Mouse (Mus musculus): Measurements from ENCODE around the gene Slc43a2.
A peak's percentile ranks its signal among the peaks of the same experiment; 100 is the strongest.
"Not testable (repeated sequence)": the region's sequence is repeated elsewhere in the genome, so short reads cannot be mapped to it uniquely, and the experiment has no call there.

Slc43a2 gene

DNA sequence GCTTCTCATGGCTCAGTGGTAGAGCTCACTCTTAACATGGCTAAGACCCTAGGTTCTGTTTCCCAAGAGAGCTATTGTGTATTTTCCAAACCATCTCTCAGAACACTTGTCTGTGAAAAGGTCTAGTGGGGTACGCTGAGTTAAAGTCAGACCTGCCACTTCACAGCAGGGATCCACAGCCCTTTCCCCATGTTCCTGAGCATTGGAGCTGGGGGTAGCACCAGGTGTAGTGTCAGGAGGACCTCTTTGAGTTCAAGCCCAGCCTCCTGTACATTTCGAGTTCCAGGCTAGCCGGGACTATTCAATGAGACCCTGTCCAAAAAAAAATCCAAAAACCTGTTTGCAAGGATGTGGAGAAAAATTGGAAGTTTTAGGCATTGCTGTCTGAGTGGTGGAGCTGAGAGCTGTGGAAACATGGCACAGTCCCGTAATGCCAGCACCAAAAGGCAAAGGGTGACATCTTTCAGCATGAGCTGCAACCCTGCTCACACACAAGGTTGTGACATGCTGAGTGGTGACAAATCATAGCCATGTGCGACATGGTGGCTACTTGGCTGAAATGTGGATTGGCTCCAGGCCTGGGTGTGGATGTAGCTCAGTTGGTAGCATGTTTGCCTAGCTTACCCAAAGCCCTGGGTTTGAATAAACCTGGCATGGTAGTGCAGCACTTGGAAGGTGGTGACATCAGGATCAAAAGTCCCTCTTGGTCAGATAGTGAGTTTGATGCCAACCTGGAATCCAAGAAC lies 43.1 kb downstream of the Slc43a2 start:
- no peak for DNase-seq

DNA sequence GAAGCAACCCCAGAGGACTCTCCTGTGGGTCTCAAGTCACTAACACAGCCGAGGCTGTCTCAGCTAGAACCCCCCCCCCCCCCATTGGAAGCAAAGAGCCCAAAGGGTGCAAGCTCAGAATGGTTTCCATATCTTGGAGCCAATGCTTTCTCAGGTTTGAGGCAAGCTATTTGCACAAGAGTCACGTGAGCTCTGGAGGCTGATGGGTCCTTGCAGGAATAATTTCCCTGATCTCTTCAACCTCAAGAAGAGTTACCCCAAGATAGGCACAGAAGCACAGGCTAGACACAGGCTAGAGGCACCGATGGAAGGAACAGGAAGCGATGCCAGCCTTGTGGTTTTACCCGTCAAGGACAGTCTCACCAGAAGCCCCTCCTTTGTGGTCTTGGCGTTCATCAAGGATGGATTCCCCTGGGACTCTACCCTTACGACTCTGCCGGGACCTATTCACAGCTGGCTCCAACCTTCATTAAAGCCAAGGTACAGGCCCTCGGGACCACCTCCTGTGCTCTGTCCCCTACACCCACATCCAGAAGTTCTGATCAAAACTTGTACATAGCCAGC lies 44.1 kb downstream of the Slc43a2 start:
- no peak for DNase-seq

DNA sequence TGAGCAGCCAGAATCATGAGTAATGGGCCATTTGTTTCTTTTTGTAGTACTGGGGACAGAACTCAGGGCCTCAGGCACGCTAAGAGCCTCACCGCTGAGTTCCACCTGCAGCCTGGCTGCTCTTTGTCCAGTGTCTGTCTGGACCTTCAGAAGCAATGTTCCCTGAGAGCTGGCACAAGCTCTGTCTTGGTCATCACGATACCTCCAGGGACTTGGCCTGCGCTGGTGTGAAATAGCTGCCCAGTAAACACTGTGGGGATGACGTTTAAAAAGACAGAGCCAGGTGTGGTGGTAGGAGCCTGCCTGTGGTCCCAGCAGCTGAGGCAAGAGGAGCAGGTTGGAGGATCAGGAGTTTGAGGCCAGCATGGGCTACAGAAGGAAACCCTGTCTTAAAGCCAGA lies 47.1 kb downstream of the Slc43a2 start:
- no peak for DNase-seq

DNA sequence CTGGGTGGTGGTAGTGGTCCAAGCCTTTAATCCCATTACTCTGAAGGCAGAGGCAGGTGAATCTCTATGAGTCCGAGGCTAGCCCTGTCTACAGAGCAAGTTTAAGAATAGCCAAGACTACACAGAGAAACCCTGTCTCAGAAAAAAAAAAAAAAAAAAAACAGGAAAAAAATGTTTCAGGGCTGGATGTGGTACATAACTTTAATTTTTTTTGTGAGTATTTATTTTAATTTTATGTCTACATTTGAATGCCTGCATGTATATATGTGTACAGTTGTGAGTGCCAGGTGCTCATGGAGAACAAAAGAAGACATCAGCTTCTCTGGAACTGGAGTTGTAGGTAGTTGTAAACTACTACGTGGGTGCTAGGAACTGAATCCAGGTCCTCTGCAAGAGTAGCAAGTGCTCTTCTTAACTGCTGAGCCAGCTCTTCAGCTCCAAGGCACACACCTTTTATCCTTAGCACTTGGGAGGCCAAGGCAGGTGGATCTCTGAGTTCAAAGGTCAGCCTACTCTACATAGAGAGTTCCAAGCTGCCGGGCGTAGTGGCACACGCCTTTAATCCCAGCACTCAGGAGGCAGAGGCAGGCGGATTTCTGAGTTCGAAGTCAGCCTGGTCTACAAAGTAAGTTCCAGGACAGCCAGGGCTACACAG lies 50.1 kb downstream of the Slc43a2 start:
- no peak for DNase-seq

DNA sequence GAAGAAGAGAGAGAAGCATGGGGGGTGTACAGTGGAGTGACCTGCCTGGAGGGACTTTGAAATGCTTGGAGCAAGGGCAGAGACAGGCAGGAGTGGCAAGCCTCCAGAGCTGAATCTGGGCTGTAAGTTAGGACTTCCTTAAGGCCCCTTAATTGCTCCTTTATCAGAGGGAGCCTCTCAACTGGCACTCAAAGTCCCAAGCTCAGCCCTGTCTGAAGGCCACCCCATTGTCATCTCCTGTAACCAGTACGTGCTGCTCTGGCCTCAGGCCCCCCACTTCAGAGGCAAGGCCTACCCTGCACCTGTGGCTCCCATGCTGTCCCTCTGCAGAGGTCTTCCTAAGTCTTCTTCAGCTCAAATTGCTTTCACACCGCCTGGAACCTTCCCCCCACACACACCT lies 52.0 kb downstream of the Slc43a2 start:
- DNase-seq = no peak

DNA sequence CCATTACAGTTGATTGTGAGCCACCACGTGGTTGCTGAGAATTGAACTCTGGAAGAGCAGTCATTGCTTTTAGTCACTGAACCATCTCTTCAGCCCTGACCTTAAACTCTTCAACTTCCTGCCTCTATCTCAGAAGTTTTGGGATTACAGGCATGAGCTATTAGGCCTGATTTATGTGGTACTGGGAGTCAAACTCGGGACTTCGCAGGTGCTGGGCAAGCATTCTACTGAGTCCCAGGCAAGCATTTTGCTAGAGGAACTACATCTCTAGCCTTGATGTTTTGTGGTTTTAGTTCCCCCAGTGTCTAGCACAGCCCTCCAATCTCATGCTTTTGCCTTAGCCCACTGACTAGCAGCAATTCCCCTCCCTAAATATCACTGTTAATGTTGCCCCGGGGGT lies 53.6 kb downstream of the Slc43a2 start:
- DNase-seq = no peak

DNA sequence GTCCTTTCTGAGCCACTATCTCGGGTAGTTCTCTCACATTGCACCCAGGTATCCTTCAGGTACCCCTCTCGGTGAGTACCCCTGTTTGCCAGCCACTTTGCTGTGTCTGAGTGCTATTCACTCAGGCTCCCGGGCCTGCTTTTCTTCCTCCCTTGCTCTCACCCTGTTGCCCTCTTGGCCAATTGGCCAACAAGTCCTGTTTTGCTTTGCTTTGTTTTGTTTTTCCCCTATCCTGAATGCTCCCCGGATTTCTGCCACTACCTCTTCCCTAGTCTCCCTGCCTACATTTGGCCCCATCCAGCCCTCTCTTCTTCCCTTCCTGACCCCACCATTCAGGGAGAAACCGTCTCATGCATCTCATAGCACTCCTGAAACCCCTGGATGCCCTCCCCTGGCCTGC lies 54.5 kb downstream of the Slc43a2 start:
- DNase-seq = no peak

DNA sequence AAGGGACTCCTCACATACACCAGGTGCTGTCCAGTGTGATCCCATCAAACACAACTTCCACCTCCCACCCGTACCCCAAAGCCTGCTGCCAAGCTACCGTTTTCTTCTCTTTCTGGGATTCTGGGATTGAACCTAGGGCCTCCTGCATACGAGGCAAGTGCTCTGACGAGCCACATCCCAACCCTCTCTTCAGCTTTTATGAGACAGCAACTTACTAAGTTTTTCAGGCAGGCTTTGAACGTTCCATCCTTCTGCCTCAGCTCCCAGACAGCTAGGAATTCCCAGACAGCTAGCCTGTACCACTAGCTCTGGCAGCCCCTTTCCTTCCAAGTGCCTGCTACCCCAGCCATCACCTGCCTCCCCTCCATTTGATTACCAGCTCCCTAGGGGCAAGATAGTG lies 55.5 kb downstream of the Slc43a2 start:
- no peak for DNase-seq

DNA sequence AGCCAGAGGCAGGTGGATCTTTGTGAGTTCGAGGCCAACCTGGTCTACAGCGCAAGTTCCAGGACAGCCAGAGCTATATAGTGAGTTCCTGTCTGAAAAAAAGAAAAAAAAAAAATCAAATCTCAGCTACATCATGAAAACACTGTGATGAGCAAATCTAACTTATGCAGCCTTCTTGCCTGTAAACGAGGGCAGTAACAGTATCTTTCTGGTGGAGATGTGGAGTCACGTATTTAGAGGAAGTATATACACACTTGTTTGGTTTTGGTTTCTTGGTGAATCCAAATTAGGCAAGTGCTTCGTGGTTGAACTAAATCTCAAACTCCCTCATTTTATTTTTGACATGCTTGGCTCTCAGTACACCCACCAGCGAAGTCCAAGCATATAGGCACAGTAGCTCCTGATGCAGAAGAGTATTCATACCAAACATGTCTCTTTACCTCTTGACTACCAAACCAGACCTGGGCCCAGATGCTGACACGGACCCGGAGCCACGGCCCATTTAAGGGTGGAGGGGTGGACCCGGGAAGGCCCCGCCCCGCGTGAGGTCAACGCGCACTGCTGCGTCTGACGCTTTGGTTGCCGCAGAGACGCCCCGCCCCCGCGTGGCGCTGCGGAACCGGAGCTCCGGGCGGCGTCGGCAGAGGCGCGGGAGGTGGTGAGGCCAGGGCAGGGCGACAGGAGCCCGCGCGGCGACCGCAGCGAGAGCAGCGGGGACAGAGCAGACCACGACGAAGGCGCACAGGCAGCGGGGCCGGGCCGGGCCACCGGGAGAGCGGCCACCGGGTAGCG lies 56.2 kb downstream of the Slc43a2 start, which contains the start of gene Pitpna:
Gene Pitpna, plus strand, starts transcription at position 605 of the 792 bp plus-strand sequence.
- DNase-seq = peak; percentile 97

DNA sequence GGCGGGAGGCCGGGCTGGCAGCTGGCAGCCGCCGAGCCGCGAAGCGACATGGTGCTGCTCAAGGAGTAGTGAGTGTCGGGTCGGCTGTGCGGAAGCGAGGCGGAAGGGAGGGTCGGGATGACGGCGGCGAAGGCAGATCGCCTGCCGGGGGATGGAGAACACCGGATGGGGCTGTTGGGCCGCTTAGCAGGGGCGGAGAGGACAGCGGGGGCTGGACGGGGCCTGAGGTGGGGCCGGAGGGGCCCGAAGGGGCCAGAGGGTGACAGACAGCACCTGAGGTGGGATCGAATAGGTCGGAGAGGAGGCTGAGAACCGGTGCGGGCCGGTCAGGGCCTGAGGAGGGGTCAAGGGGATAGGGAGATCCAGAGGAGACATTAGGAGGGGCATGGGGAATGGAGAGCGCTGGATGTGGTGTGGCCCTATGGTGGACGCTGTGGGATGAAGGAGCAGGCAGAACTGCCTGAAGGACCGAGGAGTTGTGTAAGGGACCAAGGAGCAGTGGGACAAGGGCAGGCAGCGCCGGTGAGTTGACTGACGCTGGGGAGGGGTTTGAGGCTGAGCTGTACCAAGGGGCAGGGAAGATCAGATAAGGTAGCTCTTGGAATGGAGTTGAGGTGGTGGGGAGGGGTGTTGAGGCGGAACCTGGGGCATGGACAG lies 56.9 kb downstream of the Slc43a2 start:
- DNase-seq = peak; percentile 84

DNA sequence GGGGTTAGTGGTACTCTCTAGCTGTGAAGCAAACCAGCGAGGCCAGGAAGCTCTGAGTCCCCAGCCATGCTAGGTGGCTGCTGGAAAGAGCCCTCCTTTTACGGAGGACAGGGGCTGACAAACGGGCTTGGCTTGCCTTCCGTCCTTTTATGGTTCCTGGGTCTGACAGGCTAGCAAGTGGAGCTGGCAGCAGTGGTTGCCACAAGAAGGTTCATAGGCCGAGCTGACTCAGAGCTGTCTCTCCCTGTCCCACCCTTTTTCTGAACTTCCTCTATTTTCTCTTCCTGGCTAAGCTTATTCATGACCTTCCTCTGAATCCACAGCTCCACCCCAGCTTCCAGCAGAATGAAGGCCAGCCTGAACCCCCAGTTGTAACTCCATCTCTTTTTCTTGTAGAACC lies 61.1 kb downstream of the Slc43a2 start:
- no peak for DNase-seq

DNA sequence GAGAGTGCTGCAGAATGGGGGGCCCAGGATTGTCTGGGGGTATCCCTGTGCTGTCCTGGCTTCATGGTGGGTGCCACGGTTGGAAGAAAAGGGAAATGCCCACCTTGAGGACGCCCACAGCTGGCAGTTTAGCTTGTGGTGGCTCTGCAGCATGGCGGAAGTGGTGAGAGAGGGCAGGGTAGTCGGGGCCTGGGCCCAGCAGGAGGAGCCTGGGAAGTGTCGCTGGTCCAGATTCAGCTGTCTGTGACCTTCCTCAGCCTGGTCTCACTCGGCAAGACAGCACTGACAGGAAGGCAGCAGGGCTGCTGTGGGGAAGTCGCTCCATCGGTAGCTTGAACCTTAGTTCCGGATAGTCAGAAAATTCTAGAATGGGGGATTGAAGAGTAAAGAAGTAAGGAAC lies 62.9 kb downstream of the Slc43a2 start:
- DNase-seq = no peak

DNA sequence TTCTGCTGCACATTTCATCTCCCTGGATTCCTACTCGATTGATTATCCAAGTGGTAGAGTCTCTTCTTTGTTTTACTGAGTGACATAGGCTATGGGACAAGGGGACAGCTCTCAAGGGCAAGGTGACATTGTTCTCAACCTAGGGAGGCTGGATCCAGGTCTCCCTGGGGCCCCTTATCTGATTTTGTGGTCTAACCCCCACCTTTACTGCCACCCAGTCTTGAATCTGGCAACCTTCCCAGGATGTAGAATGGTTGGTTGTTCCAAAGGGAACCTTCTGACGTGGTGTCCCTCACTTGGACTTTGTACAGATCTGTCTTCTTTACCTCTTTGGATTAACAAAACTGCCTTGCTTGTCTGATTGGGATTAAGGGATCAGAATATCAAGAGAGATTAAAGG lies 63.9 kb downstream of the Slc43a2 start:
- no peak for DNase-seq

DNA sequence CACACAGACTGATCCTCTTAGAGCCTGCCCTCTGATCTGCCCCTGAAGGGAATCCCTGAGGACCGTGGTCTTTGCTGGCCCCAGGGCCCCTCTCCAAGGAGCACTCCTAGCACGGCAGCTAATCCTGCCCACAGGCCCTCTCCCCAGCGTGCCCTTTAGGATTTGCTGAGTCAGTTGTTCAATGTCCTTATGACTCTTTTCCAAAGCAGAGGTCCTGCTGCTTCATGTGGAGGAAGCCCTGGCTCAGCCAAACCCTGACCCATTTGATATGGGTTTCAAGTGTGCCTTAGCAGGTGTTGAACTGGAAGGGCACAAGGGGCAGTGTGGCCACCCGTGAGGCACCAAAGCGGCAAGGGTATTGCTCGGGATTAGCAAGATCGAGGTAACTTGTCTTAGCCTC lies 64.3 kb downstream of the Slc43a2 start:
- no peak for DNase-seq

DNA sequence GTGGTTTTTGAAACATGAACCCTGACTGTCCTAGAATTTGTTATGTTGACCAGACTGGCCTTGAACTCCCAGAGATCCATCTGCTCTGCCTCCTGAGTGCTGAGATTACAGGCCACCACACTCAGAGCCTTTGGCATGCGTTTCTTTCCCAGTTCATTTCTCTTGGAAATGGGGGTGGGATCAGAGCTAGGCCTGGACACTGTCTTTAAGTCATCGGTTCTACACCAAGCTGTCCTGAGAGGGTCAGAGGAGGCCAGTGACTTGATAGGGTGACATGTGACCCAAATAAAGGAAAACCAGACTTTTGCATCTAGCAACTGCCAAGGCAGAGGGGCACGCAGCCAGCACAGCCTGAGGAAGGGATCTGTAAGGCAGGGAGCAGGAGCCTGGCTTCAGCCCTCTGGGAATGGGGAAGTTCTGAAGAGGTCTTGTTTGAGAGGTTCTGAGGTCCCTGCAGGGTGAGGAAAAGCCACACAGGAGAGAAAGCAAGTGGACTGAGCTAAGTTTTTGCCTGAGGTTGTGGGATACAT lies 65.3 kb downstream of the Slc43a2 start:
- DNase-seq = peak; percentile 63

DNA sequence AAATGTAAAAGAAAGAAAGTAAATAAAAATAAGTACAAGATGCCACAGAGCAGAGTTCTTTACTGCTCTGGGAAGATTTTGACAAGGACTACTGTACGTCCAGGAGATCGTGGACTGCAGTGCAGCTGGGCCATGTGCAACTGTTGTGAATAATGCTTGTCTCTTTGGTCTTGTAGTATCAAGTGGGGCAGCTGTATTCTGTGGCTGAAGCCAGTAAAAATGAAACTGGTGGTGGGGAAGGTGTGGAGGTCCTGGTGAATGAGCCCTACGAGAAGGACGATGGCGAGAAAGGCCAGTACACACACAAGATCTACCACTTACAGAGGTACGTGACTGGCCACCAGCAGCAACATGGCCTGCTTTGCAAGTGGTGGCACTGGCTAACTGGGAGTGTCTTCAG lies 66.5 kb downstream of the Slc43a2 start:
- no peak for DNase-seq

DNA sequence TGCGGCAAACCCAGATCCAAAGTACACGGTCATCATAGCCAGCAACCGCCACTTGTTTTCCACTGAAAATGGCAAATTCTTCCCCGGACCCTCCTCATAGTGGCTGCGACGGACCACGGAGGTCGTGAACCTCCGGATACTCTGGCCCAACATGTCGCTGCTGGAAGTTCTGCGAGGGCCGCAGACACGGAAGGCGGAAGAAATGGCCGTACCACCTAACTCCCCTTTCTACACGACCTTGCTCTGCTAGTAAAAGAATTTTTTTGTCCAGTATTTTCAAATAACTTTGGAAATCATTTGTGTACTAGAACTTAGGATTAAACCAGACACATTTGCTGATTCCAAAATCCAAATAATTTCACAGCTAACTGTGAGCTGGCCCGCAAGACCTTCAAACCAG lies 68.3 kb downstream of the Slc43a2 start:
- DNase-seq = not testable (repeated sequence)

DNA sequence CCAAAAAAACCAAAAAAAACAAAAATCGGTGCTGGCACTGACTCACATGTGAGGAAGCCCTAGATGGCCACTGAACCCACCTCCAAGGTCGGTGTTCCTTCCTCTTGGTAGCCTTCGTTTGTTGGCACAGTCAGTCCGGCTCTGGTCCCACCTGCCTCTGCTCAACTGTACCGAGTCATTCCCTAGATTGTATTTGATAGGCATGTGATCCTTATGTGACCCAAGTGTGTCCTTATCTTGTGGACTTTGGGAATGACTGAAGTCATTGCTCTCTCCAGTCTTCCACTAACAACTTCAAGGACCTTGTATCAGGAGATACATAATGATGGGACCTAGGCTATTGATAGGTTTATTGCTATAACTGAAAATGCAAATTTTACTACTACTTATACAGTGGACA lies 73.3 kb downstream of the Slc43a2 start:
- DNase-seq = no peak

DNA sequence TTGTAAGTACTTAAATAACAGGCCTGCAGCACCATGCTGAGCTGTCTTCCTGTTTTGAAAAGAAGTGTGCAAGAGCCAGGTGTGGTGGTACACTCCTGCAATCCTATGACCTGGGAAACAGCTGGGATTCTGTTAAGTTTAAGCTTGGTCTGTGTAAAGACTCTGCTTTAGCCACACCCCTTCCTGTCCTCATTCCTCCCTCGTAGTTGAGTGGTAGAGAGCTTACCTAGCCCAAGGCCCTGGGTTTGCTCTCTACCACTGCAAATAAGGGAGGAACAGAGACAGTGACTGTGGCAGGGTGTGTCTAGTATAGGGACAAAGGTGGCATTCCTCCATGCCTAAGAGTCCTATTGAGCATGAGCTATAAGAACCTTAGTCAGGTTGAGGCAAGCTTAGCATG lies 73.8 kb downstream of the Slc43a2 start:
- no peak for DNase-seq

DNA sequence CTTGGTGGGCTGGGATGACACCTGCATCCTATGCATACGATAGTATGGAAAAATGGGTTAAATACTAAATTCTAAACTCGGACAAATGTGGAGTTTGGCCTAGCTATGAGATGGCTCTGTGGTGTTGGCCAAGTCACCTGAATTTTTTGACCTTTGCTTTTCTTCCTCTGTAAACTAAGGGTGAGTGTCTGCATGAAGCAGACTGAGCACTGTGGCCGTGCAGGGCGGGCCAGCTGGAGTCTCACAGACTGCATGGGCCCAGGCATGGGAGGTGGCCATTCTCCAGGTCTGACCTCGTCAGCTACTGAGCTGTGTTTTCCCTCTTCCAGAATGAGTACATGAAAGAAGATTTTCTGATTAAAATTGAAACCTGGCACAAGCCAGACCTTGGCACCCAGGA lies 77.3 kb downstream of the Slc43a2 start:
- no peak for DNase-seq

DNA sequence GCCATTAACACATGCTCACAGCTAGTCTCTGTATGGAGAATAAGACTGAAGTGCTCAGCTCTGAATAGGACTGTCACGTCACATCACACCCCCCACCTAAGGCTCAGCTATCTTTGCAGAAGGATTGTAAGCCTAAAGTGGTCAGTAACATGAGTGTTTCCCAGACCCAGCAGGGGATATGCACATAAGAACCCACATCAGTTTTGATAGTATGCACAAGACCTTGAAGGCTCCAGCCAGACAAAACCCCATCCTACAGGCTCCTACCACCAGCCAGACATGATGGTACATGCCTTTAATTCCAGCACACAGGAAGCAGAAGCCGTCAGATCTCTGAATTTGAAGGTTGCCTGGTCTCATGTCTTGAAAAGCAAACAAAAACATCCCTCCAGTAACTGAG lies 78.5 kb downstream of the Slc43a2 start:
- DNase-seq = no peak

DNA sequence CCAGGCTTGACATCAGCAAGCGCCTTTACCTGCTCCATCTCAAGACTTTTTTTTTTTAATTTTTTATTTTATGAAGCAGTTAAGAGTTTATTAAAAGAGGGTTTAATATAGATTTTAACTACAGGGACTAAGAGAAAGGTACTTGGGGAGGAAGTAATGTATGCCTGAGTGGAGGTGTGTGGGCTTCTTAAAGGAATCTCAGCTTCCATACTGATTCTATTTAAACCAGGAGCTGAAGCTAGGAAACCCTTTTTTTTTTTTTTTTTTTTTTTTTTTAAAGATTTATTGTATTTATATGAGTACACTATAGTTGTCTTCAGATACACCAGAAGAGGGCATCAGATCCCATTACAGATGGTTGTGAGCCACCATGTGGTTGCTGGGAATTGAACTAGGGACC lies 83.3 kb downstream of the Slc43a2 start:
- no peak for DNase-seq

DNA sequence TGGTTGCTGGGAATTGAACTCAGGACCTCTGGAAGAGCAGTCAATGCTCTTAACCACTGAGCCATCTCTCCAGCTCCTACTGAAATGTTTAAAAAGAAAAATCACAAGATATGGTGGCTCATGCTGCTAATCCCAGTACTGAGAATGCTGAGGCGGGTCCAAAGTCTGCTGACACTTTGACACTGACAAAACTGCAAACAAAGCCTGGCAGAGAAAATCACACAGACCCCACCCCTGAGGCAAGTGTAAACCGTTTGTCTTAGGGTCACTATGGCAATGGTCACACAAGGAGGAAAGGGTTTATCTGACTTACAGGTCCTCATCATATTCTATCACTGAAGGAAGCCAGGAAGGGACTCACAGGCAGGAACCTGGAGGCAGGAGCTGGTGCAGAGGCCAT lies 84.1 kb downstream of the Slc43a2 start:
- no peak for DNase-seq
